Mouse (Mus musculus): ENCODE measurements at regions not wholly inside any gene's neighbourhood (a gene's known extent, or its start where the extent isn't known, plus 50 kb on each side); places are given as distances from the start of the nearest gene placed in this dataset.

DNA sequence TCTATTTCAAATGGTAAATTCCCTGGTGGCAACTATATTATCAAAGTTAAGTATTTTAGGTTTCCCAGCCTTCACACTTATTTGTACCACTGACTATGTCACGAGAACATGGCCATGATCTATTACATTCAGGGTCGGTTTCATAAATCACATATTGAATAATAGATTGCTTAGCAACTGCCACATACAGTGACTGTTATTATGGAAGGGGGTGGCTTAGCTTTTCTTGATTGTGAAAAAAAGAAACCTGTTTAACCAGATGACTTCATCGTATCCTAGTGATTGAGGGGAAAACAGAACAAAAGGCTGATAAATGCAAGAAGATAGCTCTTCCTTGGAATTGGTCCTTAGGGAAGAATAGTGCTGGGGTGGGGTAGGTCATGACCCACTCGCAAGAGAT lies 76.0 kb upstream of the Palmd start:
- 82% methylated on average over 4 of the region's 4 CpGs for WGBS
- no peak overlapping the region for H3K9ac ChIP-seq (ENCODE audit: low read depth, low read length)
- no peak overlapping the region for H3K4me3 ChIP-seq (ENCODE audit: insufficient read depth, low read depth, low read length)
- TF ChIP-seq POLR2A (IDR thresholded peaks at IDR 0.05; ENCODE audit: extremely low read depth, insufficient read depth, low read length), result no peak
- no peak for TF ChIP-seq CTCF (IDR thresholded peaks at IDR 0.05; ENCODE audit: low read depth, low read length)
- no peak overlapping the region for H3K27ac ChIP-seq (replicated peaks; ENCODE audit: insufficient read depth, low read depth, low read length)
- no peaks in the 10 kb centered on the region for H3K79me2 ChIP-seq (ENCODE audit: control insufficient read depth, insufficient read depth, low read length)
- no peaks in the 10 kb centered on the region for H3K4me1 ChIP-seq (ENCODE audit: control insufficient read depth, insufficient read depth, low read length)
- no peak for DNase-seq (ENCODE audit: extremely low read depth, low read depth, low spot score)
- H3K36me3 ChIP-seq (ENCODE audit: control insufficient read depth, insufficient read depth, low read length), result no peaks in the 10 kb centered on the region
- H3K27me3 ChIP-seq (ENCODE audit: control insufficient read depth, insufficient read depth, low read length), result no peaks in the 10 kb centered on the region

DNA sequence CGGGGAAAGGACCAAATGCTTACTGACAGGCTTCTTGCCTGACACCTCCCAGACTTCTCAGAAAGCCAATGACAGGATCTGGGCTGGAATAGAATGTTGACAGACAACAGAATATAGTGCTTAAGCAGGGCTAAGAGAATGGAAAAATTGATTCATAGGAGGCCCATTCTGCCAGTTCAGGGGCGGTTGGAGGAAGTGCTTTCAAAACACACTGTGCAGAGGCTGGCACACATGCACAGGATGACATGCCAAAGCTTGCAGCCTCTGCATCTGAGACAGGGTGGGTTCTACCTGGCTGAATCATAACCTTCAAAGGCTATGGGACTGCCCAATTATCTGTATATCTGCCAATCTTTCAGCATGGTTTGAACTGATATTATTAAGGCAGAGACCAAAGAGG lies 75.5 kb upstream of the Palmd start:
- DNase-seq (ENCODE audit: extremely low read depth, low read depth, low spot score), result no peak
- 73% methylated on average over 2 of the region's 2 CpGs for WGBS

GRCm38 (mm10) chr3:117038928-117039300 lies 70.1 kb upstream of the Palmd start:
- Histone ChIP-seq H3K9ac (ENCODE audit: low read depth, low read length) (no peak overlapping the region), H3K79me2 (ENCODE audit: control insufficient read depth, insufficient read depth, low read length) (no peaks in the 10 kb centered on the region), H3K27ac (replicated peaks; ENCODE audit: insufficient read depth, low read depth, low read length) (no peak overlapping the region), H3K36me3 (ENCODE audit: control insufficient read depth, insufficient read depth, low read length) (no peaks in the 10 kb centered on the region), H3K4me1 (ENCODE audit: control insufficient read depth, insufficient read depth, low read length) (no peaks in the 10 kb centered on the region), H3K4me3 (ENCODE audit: insufficient read depth, low read depth, low read length) (no peak overlapping the region), H3K27me3 (ENCODE audit: control insufficient read depth, insufficient read depth, low read length) (no peaks in the 10 kb centered on the region)
- TF ChIP-seq POLR2A (IDR thresholded peaks at IDR 0.05; ENCODE audit: extremely low read depth, insufficient read depth, low read length), result no peak
- no peak for TF ChIP-seq CTCF (IDR thresholded peaks at IDR 0.05; ENCODE audit: low read depth, low read length)
- DNase-seq (ENCODE audit: extremely low read depth, low read depth, low spot score), result no peak
- 64% methylated on average over 1 of the region's 1 CpGs for WGBS

More for the DNA sequence above, 75.5 kb upstream of the Palmd start:
- Histone ChIP-seq H3K36me3 (ENCODE audit: control insufficient read depth, insufficient read depth, low read length) (no peaks in the 10 kb centered on the region), H3K4me3 (ENCODE audit: insufficient read depth, low read depth, low read length) (no peak overlapping the region), H3K79me2 (ENCODE audit: control insufficient read depth, insufficient read depth, low read length) (no peaks in the 10 kb centered on the region), H3K4me1 (ENCODE audit: control insufficient read depth, insufficient read depth, low read length) (no peaks in the 10 kb centered on the region), H3K9ac (ENCODE audit: low read depth, low read length) (no peak overlapping the region), H3K27me3 (ENCODE audit: control insufficient read depth, insufficient read depth, low read length) (no peaks in the 10 kb centered on the region), H3K27ac (replicated peaks; ENCODE audit: insufficient read depth, low read depth, low read length) (no peak overlapping the region)
- TF ChIP-seq POLR2A (IDR thresholded peaks at IDR 0.05; ENCODE audit: extremely low read depth, insufficient read depth, low read length) (no peak), CTCF (IDR thresholded peaks at IDR 0.05; ENCODE audit: low read depth, low read length) (no peak)

GRCm38 (mm10) chr3:117038280-117038927 lies 69.6 kb upstream of the Palmd start:
- Histone ChIP-seq H3K36me3 (ENCODE audit: control insufficient read depth, insufficient read depth, low read length) (no peaks in the 10 kb centered on the region), H3K27ac (replicated peaks; ENCODE audit: insufficient read depth, low read depth, low read length) (no peak overlapping the region), H3K4me3 (ENCODE audit: insufficient read depth, low read depth, low read length) (no peak overlapping the region), H3K27me3 (ENCODE audit: control insufficient read depth, insufficient read depth, low read length) (no peaks in the 10 kb centered on the region), H3K4me1 (ENCODE audit: control insufficient read depth, insufficient read depth, low read length) (no peaks in the 10 kb centered on the region), H3K9ac (ENCODE audit: low read depth, low read length) (no peak overlapping the region), H3K79me2 (ENCODE audit: control insufficient read depth, insufficient read depth, low read length) (no peaks in the 10 kb centered on the region)
- peak; percentile 20 for DNase-seq (ENCODE audit: extremely low read depth, low read depth, low spot score)
- WGBS, result 45% methylated on average over 4 of the region's 4 CpGs
- TF ChIP-seq CTCF (IDR thresholded peaks at IDR 0.05; ENCODE audit: low read depth, low read length), result no peak

Data from liver, adult 2 months (tissue).